Mouse (Mus musculus) retina, postnatal 1 day (tissue): ENCODE data around the gene Otop3.
A peak's percentile ranks its signal among the peaks of the same experiment; 100 is the strongest.

ENCODE experiments used
- DNase-seq: peaks from one replicate; pipeline ENCODE4 v3.0.0-alpha.2; 2012

The Otop3 gene

GRCm38 (mm10) chr11:115319704-115320383 lies 14.7 kb upstream of the Otop3 start:
- peak; percentile 38 for DNase-seq

GRCm38 (mm10) chr11:115321906-115322693 lies 12.4 kb upstream of the Otop3 start, which contains the start of gene Ush1g:
Gene Ush1g (minus strand): TSS chr11:115322041.
- peak; percentile 85 for DNase-seq

DNA sequence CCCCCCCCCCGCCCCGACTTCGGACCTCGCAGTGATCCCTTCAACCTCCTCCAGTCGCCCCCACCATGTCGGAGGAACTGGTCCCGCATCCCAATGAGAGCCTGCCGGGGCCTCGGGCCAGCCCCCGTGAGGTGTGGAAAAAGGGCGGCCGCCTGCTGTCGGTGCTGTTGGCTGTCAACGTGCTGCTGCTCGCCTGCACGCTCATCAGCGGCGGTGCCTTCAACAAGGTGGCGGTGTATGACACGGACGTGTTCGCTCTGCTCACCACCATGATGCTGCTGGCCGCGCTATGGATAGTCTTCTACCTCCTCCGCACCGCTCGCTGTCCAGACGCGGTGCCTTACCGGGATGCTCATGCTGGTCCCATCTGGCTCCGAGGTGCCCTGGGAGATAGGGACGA lies 11.2 kb upstream of the Otop3 start:
- DNase-seq, result no peak

DNA sequence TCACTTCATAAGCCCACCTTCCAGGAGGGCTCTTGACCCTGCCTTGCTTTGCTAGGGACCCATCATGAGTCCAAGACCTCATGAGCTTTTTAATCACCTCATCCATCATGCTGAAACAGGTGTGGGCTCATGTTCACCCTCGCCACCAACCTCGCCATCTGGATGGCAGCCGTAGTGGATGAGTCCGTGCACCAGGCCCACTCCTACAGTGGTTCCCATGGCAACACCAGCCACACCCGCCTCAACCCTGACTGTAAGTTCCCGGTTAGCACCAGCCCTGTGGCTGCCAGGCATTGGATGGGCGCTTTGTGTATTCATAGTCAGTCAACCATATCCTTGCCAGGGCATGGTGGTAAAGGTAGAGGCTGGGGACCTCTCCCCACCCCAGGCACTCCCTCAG lies 7.8 kb upstream of the Otop3 start:
- DNase-seq, result no peak

GRCm38 (mm10) chr11:115329339-115329738 lies 5.2 kb upstream of the Otop3 start:
- DNase-seq, result no peak

DNA sequence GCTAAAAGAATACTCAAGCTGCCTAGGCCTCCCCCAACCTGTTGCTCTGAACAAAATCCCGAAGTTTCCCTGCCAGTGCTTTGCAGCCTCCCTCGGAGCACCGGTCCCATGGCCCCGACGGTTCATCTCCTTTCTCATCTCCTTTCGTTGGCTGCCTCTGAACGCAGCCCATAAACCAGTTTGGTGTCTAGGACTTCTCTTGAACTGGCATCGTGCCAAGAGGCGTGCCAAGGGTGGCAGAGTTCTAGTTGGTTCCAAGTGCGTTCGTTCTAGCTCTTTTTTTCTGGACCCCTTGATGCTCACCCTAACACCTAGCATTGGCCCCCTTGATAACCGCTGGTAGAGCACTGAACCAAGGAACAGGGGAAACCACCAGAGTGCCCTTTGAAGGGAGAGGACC lies 692 bp downstream of the Otop3 start:
- DNase-seq, result no peak

DNA sequence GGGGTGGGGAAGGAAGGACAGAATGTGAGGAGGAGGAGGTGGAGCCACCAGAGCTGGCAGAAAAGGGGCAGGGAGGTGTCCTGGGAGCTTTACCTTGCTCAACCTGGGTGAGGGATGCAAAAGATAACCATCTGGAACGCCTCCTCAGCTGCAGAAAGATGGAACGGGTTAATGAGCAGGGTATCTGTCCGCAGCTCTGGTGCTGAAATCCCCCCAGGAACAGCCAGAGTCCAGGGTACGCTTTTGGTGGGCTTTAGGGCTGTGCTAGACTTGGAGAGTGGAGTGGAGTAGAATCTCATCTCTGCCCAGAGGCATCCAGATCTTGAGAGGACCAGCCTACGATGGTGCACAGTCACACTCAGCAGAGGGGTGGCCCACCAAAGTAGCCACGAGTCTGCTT lies 1.6 kb downstream of the Otop3 start:
- DNase-seq, result no peak

DNA sequence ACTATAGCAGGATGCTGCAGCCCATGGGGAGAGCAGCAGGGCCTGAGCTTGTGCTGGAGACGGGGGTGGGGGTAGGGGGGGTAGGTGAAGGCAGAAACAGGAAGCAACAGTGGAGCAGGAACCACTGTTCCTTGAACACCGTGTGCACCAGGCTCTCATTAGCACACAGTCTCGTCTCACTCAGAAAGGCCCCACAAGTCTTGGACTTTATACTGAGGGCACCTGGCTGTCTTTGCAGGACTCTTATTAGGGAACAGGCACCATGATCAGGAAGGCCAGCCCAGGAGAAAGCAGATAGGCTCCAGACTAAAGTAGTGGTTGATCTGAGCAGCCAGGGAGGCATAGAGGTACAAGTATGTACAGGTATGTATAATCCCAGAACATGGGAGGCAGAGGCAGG lies 2.8 kb downstream of the Otop3 start:
- no peak for DNase-seq

DNA sequence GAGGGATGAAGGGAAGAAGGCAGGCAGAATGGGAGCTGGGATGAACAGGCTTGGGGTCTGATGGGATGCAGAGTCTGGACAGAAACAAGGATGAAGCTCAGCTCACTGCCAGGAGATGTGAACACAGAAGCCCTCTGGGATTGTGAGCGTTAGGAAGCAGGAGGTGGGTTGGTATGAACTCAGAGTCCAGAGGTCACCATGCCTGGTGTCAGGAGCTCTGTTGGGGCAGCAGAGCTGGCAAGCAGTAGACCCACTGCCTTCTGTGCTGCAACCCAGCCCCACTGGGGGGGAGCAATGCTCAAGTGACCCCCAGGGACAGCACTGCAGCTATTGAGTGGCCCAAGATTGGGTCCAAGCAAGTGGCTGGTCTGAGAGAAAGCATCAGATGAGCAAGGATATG lies 3.3 kb downstream of the Otop3 start:
- no peak for DNase-seq

GRCm38 (mm10) chr11:115341246-115341645 lies 6.7 kb downstream of the Otop3 start:
- no peak for DNase-seq

DNA sequence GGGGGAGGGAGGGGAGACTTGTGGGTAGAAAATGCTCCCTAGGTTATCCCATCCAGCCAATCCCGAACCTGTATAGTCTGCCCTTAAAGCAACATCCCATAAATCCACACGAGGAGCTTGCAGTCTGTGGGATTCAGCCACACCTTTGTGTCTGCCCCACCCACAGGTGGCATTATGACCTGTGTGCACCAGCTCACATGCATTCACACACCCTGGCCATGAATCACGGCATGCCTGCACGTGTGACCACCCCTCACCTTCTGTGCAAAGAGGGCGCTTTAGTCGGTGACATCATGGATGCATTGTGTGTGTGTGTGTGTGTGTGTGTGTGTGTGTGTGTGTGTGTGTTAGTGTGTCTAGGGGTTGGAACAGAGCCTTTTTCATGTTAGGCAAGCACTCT lies 7.3 kb downstream of the Otop3 start:
- DNase-seq, result no peak

DNA sequence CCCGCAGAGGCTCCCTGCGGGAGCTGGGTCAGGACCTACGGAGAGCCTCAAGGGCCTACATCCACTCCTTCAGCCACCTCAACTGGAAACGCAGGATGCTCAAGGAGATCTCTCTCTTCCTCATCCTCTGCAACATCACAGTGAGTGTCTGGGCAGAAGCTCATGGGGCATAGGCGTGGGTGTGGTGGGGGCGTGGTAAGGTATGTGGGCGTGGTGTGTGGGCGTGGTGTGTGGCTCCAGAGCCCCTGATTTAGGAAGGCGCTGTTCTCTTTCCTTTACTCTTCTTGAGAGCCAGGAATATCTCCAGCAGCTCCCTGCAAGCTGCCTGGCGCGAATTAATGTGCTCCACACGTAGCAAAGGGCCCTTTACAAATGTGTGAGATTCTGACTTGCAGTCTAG lies 10.4 kb downstream of the Otop3 start:
- DNase-seq, result no peak

- no peak for DNase-seq
These were observed 11.0 kb downstream of the Otop3 start for GRCm38 (mm10) chr11:115345515-115345914.

- no peak for DNase-seq
These were observed 14.2 kb downstream of the Otop3 start for GRCm38 (mm10) chr11:115348681-115349248.

- DNase-seq, result no peak
These were observed 15.4 kb downstream of the Otop3 start for GRCm38 (mm10) chr11:115349976-115350375.

DNA sequence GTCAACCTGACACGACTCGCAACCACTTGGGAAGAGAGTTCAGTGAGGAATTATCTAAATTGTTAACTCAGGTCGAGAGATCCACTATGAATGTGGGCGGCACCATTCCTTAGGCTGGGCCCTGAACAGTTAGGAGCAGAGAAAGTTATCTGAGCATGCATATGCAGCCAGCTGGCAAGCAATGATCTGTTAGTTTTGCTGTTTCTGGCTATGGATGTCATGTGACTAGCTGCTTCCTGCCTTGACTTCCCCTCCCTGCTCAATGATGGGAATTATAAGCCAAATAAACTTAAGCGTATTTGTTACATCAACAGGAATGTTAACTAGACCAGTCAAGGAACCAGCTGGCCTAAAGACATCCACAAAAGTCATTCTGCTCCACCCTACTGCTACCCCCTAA lies 18.8 kb downstream of the Otop3 start:
- DNase-seq, result no peak

DNA sequence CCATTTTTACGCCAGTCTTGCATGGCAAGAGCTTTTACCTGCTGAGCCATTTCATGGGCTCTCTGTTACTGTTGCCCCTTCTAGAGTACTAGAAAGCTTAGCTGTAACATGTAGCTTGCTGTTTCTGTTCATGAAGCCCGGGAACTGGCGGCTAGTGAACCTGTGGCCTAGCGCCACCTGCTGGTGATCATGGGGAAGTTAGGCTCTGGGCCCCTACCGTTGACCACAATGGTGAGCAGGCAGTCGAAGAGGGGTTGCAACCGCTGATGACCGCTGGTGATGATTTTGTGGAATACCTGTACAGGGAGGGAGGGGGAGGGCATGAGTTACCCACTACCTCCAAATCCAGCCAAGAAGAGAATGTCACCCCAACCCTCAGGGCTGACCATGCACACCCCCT lies 19.7 kb downstream of the Otop3 start:
- peak; percentile 86 for DNase-seq

DNA sequence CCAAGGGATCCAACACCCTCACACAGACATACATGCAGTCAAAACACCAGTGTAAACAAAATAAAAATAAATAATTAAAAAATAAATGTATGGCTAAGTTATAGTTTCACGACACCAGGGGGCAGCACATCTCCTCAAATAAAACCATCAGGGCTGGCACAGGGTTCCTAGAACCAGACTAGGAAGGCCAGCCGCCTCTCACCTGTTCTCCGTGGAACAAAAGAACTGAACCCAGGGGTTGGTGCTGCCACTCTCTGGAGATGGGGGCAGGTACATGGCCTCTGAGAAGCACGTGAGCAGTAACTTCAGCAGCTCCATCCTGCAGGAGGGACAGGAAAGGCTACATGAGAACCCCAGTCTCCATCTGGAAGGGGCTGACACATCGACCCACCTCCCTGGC lies 23.9 kb downstream of the Otop3 start:
- DNase-seq, result peak; percentile 87

- DNase-seq, result peak; percentile 81
These were observed 24.8 kb downstream of the Otop3 start for GRCm38 (mm10) chr11:115359293-115359692.

GRCm38 (mm10) chr11:115359726-115360125 lies 25.2 kb downstream of the Otop3 start:
- no peak for DNase-seq

DNA sequence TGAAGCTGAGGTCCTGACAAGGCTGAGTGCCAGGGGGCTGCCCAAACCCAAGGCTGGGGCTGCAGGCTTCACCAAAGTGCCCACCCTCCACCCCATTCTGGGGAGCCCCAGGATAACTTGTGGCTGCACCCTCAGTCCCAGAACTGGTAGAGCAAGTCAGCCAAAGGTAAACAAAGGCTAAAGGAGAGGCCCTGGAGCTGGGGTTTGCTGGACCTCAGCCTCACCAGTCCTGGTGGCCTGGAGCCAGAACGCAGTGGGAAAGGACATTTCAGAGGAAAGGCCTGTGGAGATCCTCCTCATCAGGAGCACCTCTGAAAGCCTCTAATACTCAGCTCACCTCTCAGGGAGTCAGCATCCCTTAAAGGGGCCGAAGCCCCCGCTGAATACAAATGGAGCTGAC lies 29.6 kb downstream of the Otop3 start:
- no peak for DNase-seq

DNA sequence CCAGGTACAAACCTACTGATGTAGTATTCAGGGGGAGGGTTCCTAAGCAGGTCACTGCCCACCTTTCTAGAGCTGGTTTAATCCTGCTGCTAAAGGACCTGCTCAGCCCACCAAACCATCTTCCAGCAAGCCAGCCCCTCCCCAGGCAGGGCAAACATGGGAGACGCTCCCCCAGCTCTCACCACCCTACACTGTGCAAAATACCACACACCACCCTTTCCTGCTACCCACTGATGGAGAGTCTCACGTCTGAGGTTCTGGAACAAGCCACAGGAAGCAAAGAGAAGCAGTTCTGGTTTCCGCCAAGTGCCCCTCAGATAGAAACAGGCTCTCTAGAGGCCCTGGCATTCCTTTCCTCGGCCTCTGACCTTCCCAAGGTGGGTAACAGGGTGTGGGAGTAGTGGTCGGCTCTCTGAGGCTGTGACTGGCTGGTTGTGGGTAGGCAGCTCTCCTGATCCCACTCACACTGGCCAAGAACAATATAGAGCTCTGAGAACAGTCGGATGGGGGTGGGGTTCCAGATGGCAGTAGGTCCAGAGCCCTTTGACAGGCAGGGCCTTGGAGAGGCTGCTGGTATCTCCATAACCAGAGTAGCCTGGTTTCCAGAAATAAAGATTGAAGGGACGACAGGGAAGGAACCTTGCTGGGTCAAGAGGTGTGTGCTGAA lies 31.6 kb downstream of the Otop3 start:
- DNase-seq, result no peak

GRCm38 (mm10) chr11:115366706-115367394 lies 32.3 kb downstream of the Otop3 start:
- peak; percentile 68 for DNase-seq
